Mouse (Mus musculus) heart, adult 10 weeks (tissue): ENCODE results near the gene Crbn. TPM values are rescaled to one million over a fixed set of nuclear protein-coding genes. Genes with fewer than 3 reads are reported as not detected.

Source experiments
- polyA plus RNA-seq: library from polyadenylated mRNA; stranded (reverse); fragments of 350-450 nt; fragmentation: Illumina TruSeq; extraction: RNeasy Lipid Tissue Mini Kit (QIAGEN cat#74804); gene quantifications from one replicate; pipeline ENCODE4 v1.2.3, GENCODE M21; 2014; ENCODE audit warnings: low read depth, low replicate concordance

Crbn gene
- polyA plus RNA-seq = 43.2 TPM

DNA sequence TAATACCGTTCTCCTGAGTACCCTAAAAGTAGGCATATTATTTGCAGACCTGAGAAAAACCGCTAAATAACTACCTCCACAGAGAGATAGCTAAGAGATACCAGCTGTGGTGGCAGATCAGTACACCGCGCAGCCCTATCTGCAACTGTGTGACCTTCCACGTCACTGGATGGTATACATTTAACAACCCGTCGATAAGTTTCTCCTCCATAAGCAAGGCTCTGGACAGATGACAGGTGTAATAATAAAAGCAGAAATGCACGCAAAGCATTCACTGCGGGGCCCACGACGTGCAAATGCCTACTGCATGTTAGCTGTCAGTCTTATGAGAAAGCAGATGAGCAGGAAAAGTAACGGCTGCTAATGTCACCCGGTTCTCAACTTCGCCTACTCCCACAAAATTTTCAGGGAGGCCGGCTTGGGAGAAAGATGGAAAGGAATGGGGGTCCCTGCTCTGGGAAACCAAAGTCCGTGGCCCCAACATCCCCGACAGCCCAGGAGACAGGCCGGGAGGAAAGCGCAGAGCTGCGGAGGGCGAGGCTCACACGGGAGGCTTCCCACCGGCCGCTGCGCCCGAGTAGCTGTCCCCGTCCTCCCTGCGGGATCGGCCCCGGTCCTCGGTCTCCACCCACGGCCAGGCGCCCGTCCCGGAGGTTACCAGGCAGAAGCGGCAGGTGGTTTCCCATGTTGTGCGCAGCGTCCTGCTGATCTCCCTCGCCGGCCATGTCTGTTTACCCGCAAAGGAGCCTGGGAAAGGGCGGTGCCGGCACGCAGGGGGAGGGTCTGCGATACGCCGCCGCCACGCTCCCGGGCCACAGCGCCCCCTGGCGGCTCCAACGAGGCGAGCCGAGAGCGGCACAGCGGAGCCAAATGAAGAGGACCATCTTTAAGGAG, at the start of gene Crbn:
Gene Crbn, minus strand, starts transcription at position 745 of the 894 bp plus-strand sequence.

DNA sequence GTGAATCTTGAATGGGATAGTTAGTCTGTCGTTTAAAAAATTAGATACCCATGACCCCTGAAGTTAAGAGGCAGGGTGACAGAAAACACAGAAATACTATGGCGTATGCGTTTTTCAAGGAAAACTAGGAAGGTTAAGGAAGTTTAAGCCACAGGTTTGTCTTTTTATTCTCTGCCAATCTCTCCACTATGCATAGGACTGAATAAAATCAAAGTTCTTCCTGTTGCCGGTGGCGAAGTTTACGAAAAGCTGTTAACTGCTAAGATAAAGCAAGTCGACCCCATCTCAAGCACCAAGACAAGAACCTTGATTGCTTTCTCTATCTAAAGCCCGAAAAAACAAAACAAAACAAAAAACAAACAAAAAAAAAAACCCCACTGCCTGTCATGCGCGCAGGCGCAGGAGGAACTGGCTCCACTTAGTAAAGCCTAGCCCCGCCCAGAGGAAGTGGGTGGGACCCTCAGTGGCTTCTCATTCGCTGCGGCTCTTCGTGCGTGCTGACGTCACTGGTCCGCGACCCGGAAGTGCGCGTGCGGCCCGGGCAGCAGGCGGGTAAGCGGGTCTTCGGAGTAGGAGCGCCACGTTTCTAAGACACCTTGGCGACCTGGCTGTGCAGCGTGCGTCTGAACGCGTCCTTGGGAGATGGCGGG, 31.1 kb downstream of the Crbn start, which contains the start of gene Trnt1:
Gene Trnt1, plus strand, starts transcription at position 481 of the 650 bp plus-strand sequence.

DNA sequence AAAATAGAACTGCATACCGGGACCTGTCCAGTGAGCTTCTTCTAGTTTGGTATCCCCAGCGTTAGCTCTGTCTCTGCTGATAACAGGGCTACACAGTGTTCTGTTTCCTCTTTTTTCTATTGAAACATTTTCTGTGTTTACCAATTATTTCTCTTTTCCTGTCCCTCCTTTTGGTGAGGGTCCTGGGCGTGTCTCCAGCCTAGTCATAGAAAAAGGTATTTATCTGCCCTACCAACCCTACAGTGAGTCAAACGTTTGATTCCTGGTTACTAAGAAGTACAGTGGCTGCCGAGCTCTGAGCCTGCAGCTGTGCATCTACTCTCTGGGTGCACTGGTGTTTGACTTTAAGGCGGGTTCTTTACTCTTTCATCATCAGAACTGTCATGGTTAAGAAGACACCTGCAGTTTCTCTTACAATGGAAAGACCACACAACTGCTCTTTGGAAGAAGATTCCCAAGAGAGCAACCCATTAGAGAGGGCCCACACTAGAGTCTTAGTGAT, 50.9 kb downstream of the Crbn start, which contains the start of gene Il5ra:
Gene Il5ra, minus strand, starts transcription at position 151 of the 502 bp plus-strand sequence.

Other genes starting within 250 kb of the Crbn start
- not detected for gene Il5ra, start 51.0 kb downstream of the Crbn start, polyA plus RNA-seq
- 27.0 TPM for gene Trnt1, start 31.0 kb downstream of the Crbn start, polyA plus RNA-seq